Comparison of ENCODE assay signal across 30 mouse cellular contexts in genomic region chr13:9173414-9173813, GRCm38 (mm10).
DNase-seq lines count a peak whose midpoint lies in the region; ATAC-seq and TF ChIP-seq lines count a peak whose summit lies in the region.
"Had no signal": no experiment of that assay in that cellular context is flagged by ENCODE, and none has a peak within 500 bp of the region (broad histone marks: within the 10 kb centered on the region; RNA-seq: fewer than 3 reads in every experiment).

No protein-coding gene starts in this region.

- H3K36me3 ChIP-seq in lung, postnatal 0 days (ENCODE audit: insufficient read depth, low read length) = peaks cover 41% of the 10 kb centered on the region; the same call in 1 of the 2 replicates
- no peaks in the 10 kb centered on the region; the same call in 1 of the 2 replicates for H3K36me3 ChIP-seq in splenic B cell, adult 2 months (ENCODE audit: control insufficient read depth, insufficient read depth, low read length, poor library complexity, severe bottlenecking)

- H3K27me3 ChIP-seq in lung, postnatal 0 days (replicated peaks; ENCODE audit: insufficient read depth, low read length) = no peaks in the 10 kb centered on the region
- H3K27me3 ChIP-seq in splenic B cell, adult 2 months (ENCODE audit: control insufficient read depth, insufficient read depth, low read length, poor library complexity, severe bottlenecking) = no peaks in the 10 kb centered on the region
- H3K27me3 ChIP-seq: embryonic facial prominence, embryonic 15.5 days; forebrain, embryonic 12.5 days; heart, embryonic 15.5 days; hindbrain, embryonic 15.5 days; liver, embryonic 13.5 days; midbrain, embryonic 15.5 days; stomach, embryonic 15.5 days had no signal

- WGBS in lung, postnatal 0 days = 67% methylated on average over 3 of the region's 3 CpGs
- 50% methylated on average over 3 of the region's 3 CpGs for WGBS in lung, adult 2 months
- 11% methylated on average over 3 of the region's 3 CpGs for WGBS in bone marrow, adult 2 months

- H3K4me1 ChIP-seq in lung, postnatal 0 days (ENCODE audit: insufficient read depth, low read depth, low read length) = no peaks in the 10 kb centered on the region
- H3K4me1 ChIP-seq in lung, adult 2 months (ENCODE audit: control insufficient read depth, insufficient read depth, low read length) = 0 out of 2 replicates have a peak, but pooled peaks cover 3% of the 10 kb centered on the region
- H3K4me1 ChIP-seq in bone marrow, adult 2 months (ENCODE audit: control insufficient read depth, insufficient read depth, low read length) = peaks cover 8% of the 10 kb centered on the region
- H3K4me1 ChIP-seq: embryonic facial prominence, embryonic 10.5 days; embryonic facial prominence, embryonic 15.5 days; forebrain, embryonic 12.5 days; heart, embryonic 10.5 days; heart, embryonic 15.5 days; hindbrain, embryonic 15.5 days; liver, embryonic 13.5 days; midbrain, embryonic 10.5 days; midbrain, embryonic 15.5 days; stomach, embryonic 15.5 days had no signal

- no peak overlapping the region for H3K9ac ChIP-seq in lung, postnatal 0 days (replicated peaks; ENCODE audit: low read depth)
- H3K9ac ChIP-seq: embryonic facial prominence, embryonic 15.5 days; forebrain, embryonic 12.5 days; forebrain, postnatal 0 days; heart, embryonic 15.5 days; hindbrain, embryonic 15.5 days; liver, embryonic 13.5 days; lung, embryonic 14.5 days; midbrain, embryonic 15.5 days; stomach, embryonic 15.5 days had no signal

- H3K4me2 ChIP-seq in lung, postnatal 0 days (replicated peaks; ENCODE audit: low read depth, low read length) = no peak overlapping the region
- H3K4me2 ChIP-seq: embryonic facial prominence, embryonic 15.5 days; forebrain, embryonic 12.5 days; heart, embryonic 15.5 days; hindbrain, embryonic 15.5 days; liver, embryonic 13.5 days; lung, embryonic 14.5 days; midbrain, embryonic 15.5 days; stomach, embryonic 15.5 days had no signal

- no peak for TF ChIP-seq EP300 in lung, postnatal 0 days (IDR thresholded peaks at IDR 0.05)

- no peak for ATAC-seq in lung, postnatal 0 days
- ATAC-seq in megakaryocyte, adult 5-6 weeks (ENCODE audit: poor library complexity, severe bottlenecking) = peak; percentile 88
- ATAC-seq: CD4-positive, CD25-positive, alpha-beta regulatory T cell, adult 4 months; forebrain, postnatal 0 days; midbrain, embryonic 15.5 days had no signal

- no peak overlapping the region for H3K4me3 ChIP-seq in lung, postnatal 0 days (ENCODE audit: low read depth, low read length)
- H3K4me3 ChIP-seq in lung, adult 2 months (replicated peaks; ENCODE audit: extremely low read depth, low read depth, low read length) = no peak overlapping the region
- no peak overlapping the region for H3K4me3 ChIP-seq in bone marrow, adult 2 months (replicated peaks; ENCODE audit: control insufficient read depth, low read depth, low read length)
- H3K4me3 ChIP-seq: embryonic facial prominence, embryonic 10.5 days; embryonic facial prominence, embryonic 15.5 days; forebrain, embryonic 12.5 days; heart, embryonic 10.5 days; heart, embryonic 15.5 days; hindbrain, embryonic 15.5 days; liver, embryonic 13.5 days; midbrain, embryonic 10.5 days; midbrain, embryonic 15.5 days; stomach, embryonic 15.5 days had no signal

- H3K27ac ChIP-seq in lung, postnatal 0 days (ENCODE audit: low read length) = no peak overlapping the region
- H3K27ac ChIP-seq in bone marrow, adult 2 months (ENCODE audit: control insufficient read depth, insufficient read depth, low read depth, low read length, poor library complexity) = peak overlapping the region; percentile 58; the same call in 1 of the 2 replicates
- H3K27ac ChIP-seq: embryonic facial prominence, embryonic 10.5 days; embryonic facial prominence, embryonic 15.5 days; forebrain, embryonic 12.5 days; heart, embryonic 10.5 days; heart, embryonic 15.5 days; hindbrain, embryonic 15.5 days; liver, embryonic 13.5 days; midbrain, embryonic 10.5 days; midbrain, embryonic 15.5 days; stomach, embryonic 15.5 days had no signal

- TF ChIP-seq POLR2A in lung, adult 2 months (IDR thresholded peaks at IDR 0.05; ENCODE audit: borderline replicate concordance, extremely low read depth, low read depth, low read length) = no peak
- TF ChIP-seq POLR2A in bone marrow, adult 2 months (IDR thresholded peaks at IDR 0.05; ENCODE audit: borderline replicate concordance, control insufficient read depth, low read depth, low read length) = no peak

- no peaks in the 10 kb centered on the region for H3K9me3 ChIP-seq in lung, postnatal 0 days (ENCODE audit: low read length)
- H3K9me3 ChIP-seq: embryonic facial prominence, embryonic 10.5 days; embryonic facial prominence, embryonic 15.5 days; forebrain, embryonic 12.5 days; heart, embryonic 10.5 days; heart, embryonic 15.5 days; hindbrain, embryonic 15.5 days; liver, embryonic 13.5 days; midbrain, embryonic 10.5 days; midbrain, embryonic 15.5 days; stomach, embryonic 15.5 days had no signal

- TF ChIP-seq CTCF in lung, postnatal 0 days (IDR thresholded peaks at IDR 0.05) = no peak
- TF ChIP-seq CTCF in lung, adult 2 months (IDR thresholded peaks at IDR 0.05; ENCODE audit: insufficient read depth, low read length) = no peak
- no peak for TF ChIP-seq CTCF in bone marrow, adult 2 months (IDR thresholded peaks at IDR 0.05; ENCODE audit: control insufficient read depth, insufficient read depth, low read length)

- peak; percentile 28 for DNase-seq in lung, postnatal 0 days (ENCODE audit: low spot score)
- DNase-seq in lung, adult 2 months = no peak
- peak; percentile 53 for DNase-seq in splenic B cell, adult 2 months (ENCODE audit: low read depth, low spot score)
- no peak for DNase-seq in adrenal gland, postnatal 10 days
- DNase-seq in lung, postnatal 4 days = no peak
- no peak for DNase-seq in left cerebral cortex, adult 18-20 months (ENCODE audit: low spot score in 2 of 2)
- DNase-seq: adrenal gland, adult 8-10 months; cerebellum, adult 18-20 months; cerebellum, postnatal 10 days; forebrain, postnatal 0 days; gastrocnemius, postnatal 10 days; heart, postnatal 36 days; kidney, adult 2 months; kidney, postnatal 36 days; left cerebral cortex, postnatal 4 days; liver, embryonic 13.5 days; lung, embryonic 14.5 days; right cerebral cortex, adult 18-20 months had no signal

Comparison
In these comparisons a context has a peak if more than half of its experiments do, and no peak if none do; other contexts are left out.
1. DNase-seq: peak in lung, postnatal 0 days (single experiment) and splenic B cell, adult 2 months (single experiment); none in lung, adult 2 months (single experiment), adrenal gland, postnatal 10 days (single experiment), lung, postnatal 4 days (0 of 2) and left cerebral cortex, adult 18-20 months (0 of 2).